Mouse (Mus musculus): ENCODE data around the gene Kif13a. TPM values are rescaled to one million over a fixed set of nuclear protein-coding genes. Genes with fewer than 3 reads are reported as not detected.

Kif13a gene
- polyA plus RNA-seq, 1 experiment from 2014 or later, result 7.6 TPM

DNA sequence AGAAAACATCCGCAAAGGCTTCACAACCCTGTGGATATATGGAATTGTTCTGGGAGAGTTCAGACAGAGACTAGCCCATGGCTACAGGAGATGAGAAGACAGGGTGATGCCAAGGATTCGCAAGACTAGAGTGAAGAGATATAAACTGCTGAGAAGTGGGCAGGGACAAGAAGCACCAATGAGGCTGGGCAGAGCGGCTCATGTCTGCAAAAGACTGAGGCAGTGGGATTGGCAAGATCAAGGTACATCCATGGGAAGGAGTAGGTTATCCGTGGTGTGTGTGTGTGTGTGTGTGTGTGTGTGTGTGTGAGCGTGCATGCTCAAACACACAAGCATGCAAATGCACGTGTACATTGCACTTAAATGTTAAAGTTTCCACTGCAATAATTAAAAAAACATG, 49.4 kb downstream of the Kif13a start:
- H3K9me3 ChIP-seq (ENCODE audit: control insufficient read depth, low read length), result no peaks in the 10 kb centered on the region
- H3K27ac ChIP-seq (ENCODE audit: low read length), result no peak overlapping the region
- WGBS, result 89% methylated on average over 6 of the region's 6 CpGs
- no peak overlapping the region for H3K9ac ChIP-seq (ENCODE audit: low read depth, low read length)
- no peak overlapping the region for H3K4me2 ChIP-seq (ENCODE audit: low read depth, low read length)
- H3K4me1 ChIP-seq (ENCODE audit: control insufficient read depth, insufficient read depth, low read length), result peaks cover 16% of the 10 kb centered on the region
- no peaks in the 10 kb centered on the region for H3K36me3 ChIP-seq (ENCODE audit: control insufficient read depth, insufficient read depth, low read length)
- no peaks in the 10 kb centered on the region for H3K27me3 ChIP-seq (replicated peaks; ENCODE audit: control insufficient read depth, insufficient read depth, low read length)
- ATAC-seq, result no peak
- no peak overlapping the region for H3K4me3 ChIP-seq (ENCODE audit: low read length)

GRCm38 (mm10) chr13:46877049-46877448, 52.6 kb downstream of the Kif13a start:
- Histone ChIP-seq H3K9me3 (ENCODE audit: control insufficient read depth, low read length) (no peaks in the 10 kb centered on the region), H3K27me3 (replicated peaks; ENCODE audit: control insufficient read depth, insufficient read depth, low read length) (no peaks in the 10 kb centered on the region), H3K9ac (ENCODE audit: low read depth, low read length) (no peak overlapping the region), H3K4me3 (ENCODE audit: low read length) (no peak overlapping the region), H3K4me1 (ENCODE audit: control insufficient read depth, insufficient read depth, low read length) (peaks cover 13% of the 10 kb centered on the region), H3K27ac (ENCODE audit: low read length) (no peak overlapping the region), H3K4me2 (ENCODE audit: low read depth, low read length) (no peak overlapping the region), H3K36me3 (ENCODE audit: control insufficient read depth, insufficient read depth, low read length) (no peaks in the 10 kb centered on the region)
- ATAC-seq, result no peak
- 88% methylated on average over 4 of the region's 4 CpGs for WGBS

DNA sequence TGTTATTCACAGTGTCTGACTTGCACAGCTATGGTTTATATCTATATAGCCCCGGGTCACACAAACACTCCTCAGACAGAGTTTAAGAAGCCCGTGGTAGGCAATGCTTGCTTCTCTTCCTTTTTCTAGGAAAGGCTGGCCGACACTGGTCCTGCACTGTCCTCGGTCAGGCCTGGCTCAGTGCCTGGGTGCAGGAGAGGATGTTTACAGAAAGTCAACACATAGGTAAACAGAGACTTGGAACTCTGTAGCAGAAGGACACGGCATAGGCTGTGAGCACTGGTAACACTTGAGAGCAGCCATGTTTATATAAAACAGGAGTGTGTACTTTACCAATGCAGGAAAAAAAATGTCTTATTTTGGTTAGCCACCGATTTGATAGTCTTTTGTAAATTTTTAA, 54.3 kb downstream of the Kif13a start:
- H3K4me1 ChIP-seq (ENCODE audit: control insufficient read depth, insufficient read depth, low read length), result peaks cover 13% of the 10 kb centered on the region
- ATAC-seq, result peak; percentile 89
- H3K9ac ChIP-seq (ENCODE audit: low read depth, low read length), result no peak overlapping the region
- H3K36me3 ChIP-seq (ENCODE audit: control insufficient read depth, insufficient read depth, low read length), result no peaks in the 10 kb centered on the region
- H3K27me3 ChIP-seq (replicated peaks; ENCODE audit: control insufficient read depth, insufficient read depth, low read length), result no peaks in the 10 kb centered on the region
- no peaks in the 10 kb centered on the region for H3K9me3 ChIP-seq (ENCODE audit: control insufficient read depth, low read length)
- no peak overlapping the region for H3K27ac ChIP-seq (ENCODE audit: low read length)
- WGBS, result 35% methylated on average over 6 of the region's 6 CpGs
- no peak overlapping the region for H3K4me2 ChIP-seq (ENCODE audit: low read depth, low read length)
- H3K4me3 ChIP-seq (ENCODE audit: low read length), result no peak overlapping the region

- peaks cover 13% of the 10 kb centered on the region for H3K4me1 ChIP-seq (ENCODE audit: control insufficient read depth, insufficient read depth, low read length)
- no peak overlapping the region for H3K4me2 ChIP-seq (ENCODE audit: low read depth, low read length)
- WGBS, result 70% methylated on average over 11 of the region's 11 CpGs
- no peak for ATAC-seq
- no peak overlapping the region for H3K9ac ChIP-seq (ENCODE audit: low read depth, low read length)
- H3K9me3 ChIP-seq (ENCODE audit: control insufficient read depth, low read length), result no peaks in the 10 kb centered on the region
- no peak overlapping the region for H3K4me3 ChIP-seq (ENCODE audit: low read length)
- no peaks in the 10 kb centered on the region for H3K27me3 ChIP-seq (replicated peaks; ENCODE audit: control insufficient read depth, insufficient read depth, low read length)
- H3K36me3 ChIP-seq (ENCODE audit: control insufficient read depth, insufficient read depth, low read length), result no peaks in the 10 kb centered on the region
- H3K27ac ChIP-seq (ENCODE audit: low read length), result no peak overlapping the region
Measured at GRCm38 (mm10) chr13:46872732-46873131, 56.9 kb downstream of the Kif13a start.

GRCm38 (mm10) chr13:46872194-46872593, 57.5 kb downstream of the Kif13a start:
- H3K27me3 ChIP-seq (replicated peaks; ENCODE audit: control insufficient read depth, insufficient read depth, low read length), result no peaks in the 10 kb centered on the region
- H3K4me3 ChIP-seq (ENCODE audit: low read length), result no peak overlapping the region
- WGBS, result 45% methylated on average over 6 of the region's 6 CpGs
- no peaks in the 10 kb centered on the region for H3K36me3 ChIP-seq (ENCODE audit: control insufficient read depth, insufficient read depth, low read length)
- H3K27ac ChIP-seq (ENCODE audit: low read length), result no peak overlapping the region
- peaks cover 13% of the 10 kb centered on the region for H3K4me1 ChIP-seq (ENCODE audit: control insufficient read depth, insufficient read depth, low read length)
- no peak overlapping the region for H3K9ac ChIP-seq (ENCODE audit: low read depth, low read length)
- H3K4me2 ChIP-seq (ENCODE audit: low read depth, low read length), result no peak overlapping the region
- no peak for ATAC-seq
- H3K9me3 ChIP-seq (ENCODE audit: control insufficient read depth, low read length), result no peaks in the 10 kb centered on the region

- Histone ChIP-seq H3K4me1 (ENCODE audit: control insufficient read depth, insufficient read depth, low read length) (peaks cover 7% of the 10 kb centered on the region; the same call in 1 of the 2 replicates), H3K27me3 (replicated peaks; ENCODE audit: control insufficient read depth, insufficient read depth, low read length) (no peaks in the 10 kb centered on the region), H3K4me3 (ENCODE audit: low read length) (no peak overlapping the region), H3K9me3 (ENCODE audit: control insufficient read depth, low read length) (no peaks in the 10 kb centered on the region), H3K9ac (ENCODE audit: low read depth, low read length) (no peak overlapping the region), H3K4me2 (ENCODE audit: low read depth, low read length) (no peak overlapping the region), H3K27ac (ENCODE audit: low read length) (no peak overlapping the region), H3K36me3 (ENCODE audit: control insufficient read depth, insufficient read depth, low read length) (no peaks in the 10 kb centered on the region)
- no peak for ATAC-seq
- WGBS, result 90% methylated on average over 13 of the region's 13 CpGs
Measured at GRCm38 (mm10) chr13:46869464-46869863, 60.2 kb downstream of the Kif13a start.

GRCm38 (mm10) chr13:46863169-46863748, 66.4 kb downstream of the Kif13a start:
- no peak for ATAC-seq
- Histone ChIP-seq H3K27me3 (replicated peaks; ENCODE audit: control insufficient read depth, insufficient read depth, low read length) (no peaks in the 10 kb centered on the region), H3K9me3 (ENCODE audit: control insufficient read depth, low read length) (no peaks in the 10 kb centered on the region), H3K4me2 (ENCODE audit: low read depth, low read length) (no peak overlapping the region), H3K36me3 (ENCODE audit: control insufficient read depth, insufficient read depth, low read length) (no peaks in the 10 kb centered on the region), H3K4me1 (ENCODE audit: control insufficient read depth, insufficient read depth, low read length) (0 out of 2 replicates have a peak, but pooled peaks cover 5% of the 10 kb centered on the region), H3K4me3 (ENCODE audit: low read length) (no peak overlapping the region), H3K27ac (ENCODE audit: low read length) (no peak overlapping the region), H3K9ac (ENCODE audit: low read depth, low read length) (no peak overlapping the region)
- 65% methylated on average over 3 of the region's 3 CpGs for WGBS

DNA sequence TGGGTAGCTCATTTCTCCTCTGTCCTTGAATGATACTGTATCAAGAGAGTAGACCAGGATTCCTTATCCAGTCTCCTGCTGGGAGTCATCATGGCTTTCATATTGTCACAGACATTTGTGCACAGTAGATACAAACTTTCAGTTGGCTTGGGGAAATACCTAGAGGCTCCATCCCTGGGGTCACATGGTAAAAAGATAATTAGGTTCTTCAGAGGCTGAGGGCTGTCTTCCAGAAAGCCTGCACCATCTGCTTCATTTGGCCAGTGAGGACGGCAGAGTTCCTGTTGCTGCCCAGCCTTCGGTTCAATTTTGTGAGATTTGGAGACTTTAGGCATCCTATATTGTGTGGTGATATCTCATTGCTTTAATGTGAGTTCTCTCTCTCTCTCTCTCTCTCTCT, 69.8 kb downstream of the Kif13a start:
- H3K27me3 ChIP-seq (replicated peaks; ENCODE audit: control insufficient read depth, insufficient read depth, low read length), result no peaks in the 10 kb centered on the region
- no peak overlapping the region for H3K9ac ChIP-seq (ENCODE audit: low read depth, low read length)
- H3K36me3 ChIP-seq (ENCODE audit: control insufficient read depth, insufficient read depth, low read length), result no peaks in the 10 kb centered on the region
- no peak; the same call in 1 of the 2 replicates for ATAC-seq
- H3K4me1 ChIP-seq (ENCODE audit: control insufficient read depth, insufficient read depth, low read length), result 0 out of 2 replicates have a peak, but pooled peaks cover 5% of the 10 kb centered on the region
- H3K4me3 ChIP-seq (ENCODE audit: low read length), result no peak overlapping the region
- H3K4me2 ChIP-seq (ENCODE audit: low read depth, low read length), result no peak overlapping the region
- 87% methylated on average over 2 of the region's 2 CpGs for WGBS
- H3K27ac ChIP-seq (ENCODE audit: low read length), result peak overlapping the region; percentile 66
- no peaks in the 10 kb centered on the region for H3K9me3 ChIP-seq (ENCODE audit: control insufficient read depth, low read length)

DNA sequence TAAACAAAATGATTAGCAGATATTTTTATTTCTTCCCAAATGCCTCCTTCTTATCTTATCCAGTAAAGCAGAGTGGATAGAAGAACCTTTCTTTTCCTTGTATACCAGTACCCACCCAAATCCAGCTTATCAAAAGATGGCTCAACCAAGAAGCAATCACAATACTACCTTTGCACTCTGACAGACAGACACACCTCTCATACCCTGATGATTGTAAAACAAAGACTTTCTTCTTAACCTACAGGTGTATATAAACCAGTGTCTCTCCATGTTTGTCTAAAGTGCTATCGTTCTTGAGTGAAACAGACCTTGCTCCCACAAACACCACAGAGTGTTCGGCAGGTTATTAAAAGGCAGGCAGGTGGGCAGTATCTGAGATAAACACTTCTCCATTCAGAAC, 70.5 kb downstream of the Kif13a start:
- Histone ChIP-seq H3K9ac (ENCODE audit: low read depth, low read length) (no peak overlapping the region), H3K27me3 (replicated peaks; ENCODE audit: control insufficient read depth, insufficient read depth, low read length) (no peaks in the 10 kb centered on the region), H3K4me2 (ENCODE audit: low read depth, low read length) (no peak overlapping the region), H3K27ac (ENCODE audit: low read length) (peak overlapping the region; percentile 66), H3K9me3 (ENCODE audit: control insufficient read depth, low read length) (no peaks in the 10 kb centered on the region), H3K4me1 (ENCODE audit: control insufficient read depth, insufficient read depth, low read length) (peaks cover 5% of the 10 kb centered on the region; the same call in 1 of the 2 replicates), H3K4me3 (ENCODE audit: low read length) (no peak overlapping the region), H3K36me3 (ENCODE audit: control insufficient read depth, insufficient read depth, low read length) (no peaks in the 10 kb centered on the region)
- WGBS, result 65% methylated on average over 2 of the region's 2 CpGs
- peak; percentile 96 for ATAC-seq

GRCm38 (mm10) chr13:46858835-46859152, 70.9 kb downstream of the Kif13a start:
- ATAC-seq, result peak; percentile 62
- Histone ChIP-seq H3K9me3 (ENCODE audit: control insufficient read depth, low read length) (no peaks in the 10 kb centered on the region), H3K27me3 (replicated peaks; ENCODE audit: control insufficient read depth, insufficient read depth, low read length) (no peaks in the 10 kb centered on the region), H3K4me1 (ENCODE audit: control insufficient read depth, insufficient read depth, low read length) (peaks cover 5% of the 10 kb centered on the region; the same call in 1 of the 2 replicates), H3K4me3 (ENCODE audit: low read length) (no peak overlapping the region), H3K4me2 (ENCODE audit: low read depth, low read length) (no peak overlapping the region), H3K27ac (ENCODE audit: low read length) (no peak overlapping the region), H3K36me3 (ENCODE audit: control insufficient read depth, insufficient read depth, low read length) (no peaks in the 10 kb centered on the region), H3K9ac (ENCODE audit: low read depth, low read length) (no peak overlapping the region)
- WGBS, result 51% methylated on average over 8 of the region's 8 CpGs
